Mouse (Mus musculus): ENCODE data around the gene Rln1. TPM values are rescaled to one million over a fixed set of nuclear protein-coding genes. Genes with fewer than 3 reads are reported as not detected.

Gene Rln1
- polyA plus RNA-seq, 1 experiment = not detected

DNA sequence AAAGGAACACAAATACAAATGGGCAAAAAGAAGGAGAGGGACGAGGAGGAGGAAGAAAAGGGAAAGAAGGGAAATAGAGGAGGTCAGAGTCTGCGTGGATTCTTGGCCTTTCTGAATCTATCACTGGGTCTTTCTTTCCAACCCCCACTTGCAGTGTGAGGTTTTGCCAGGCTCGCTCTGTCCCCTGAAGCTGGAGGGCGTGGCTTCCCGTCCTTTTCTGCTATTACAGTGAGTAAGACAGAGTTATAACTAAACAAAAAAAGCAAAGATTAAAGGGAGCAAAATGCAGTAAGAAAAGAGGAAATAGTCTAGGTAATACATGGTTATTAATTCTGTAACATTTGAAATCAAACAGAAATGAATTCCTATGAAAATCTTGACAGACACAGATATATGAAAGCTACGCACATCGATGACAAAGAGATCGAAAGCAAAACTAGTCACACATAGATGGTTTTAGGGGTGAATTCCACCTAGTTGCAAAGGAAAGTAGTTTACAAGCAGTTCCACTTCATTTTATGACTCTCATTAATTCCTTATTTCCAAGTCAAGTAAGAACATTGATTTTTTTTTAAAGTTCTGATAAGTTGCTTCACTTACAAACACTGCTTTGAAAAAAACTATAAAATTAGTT lies 10.9 kb downstream of the Rln1 start:
- WGBS = 82% methylated on average over 8 of the region's 8 CpGs
- TF ChIP-seq POLR2A (IDR thresholded peaks at IDR 0.05; ENCODE audit: insufficient read depth, low read depth, low read length) (no peak), CTCF (IDR thresholded peaks at IDR 0.05; ENCODE audit: insufficient read depth, low read depth, low read length) (no peak)
- Histone ChIP-seq H3K4me1 (ENCODE audit: control insufficient read depth, insufficient read depth, low read length) (peaks cover 3% of the 10 kb centered on the region; the same call in 1 of the 2 replicates), H3K27ac (ENCODE audit: insufficient read depth, low read depth, low read length) (no peak overlapping the region), H3K4me3 (ENCODE audit: insufficient read depth, low read depth, low read length) (no peak overlapping the region)

- WGBS = 57% methylated on average over 7 of the region's 7 CpGs
- H3K27ac ChIP-seq (ENCODE audit: insufficient read depth, low read depth, low read length) = no peak overlapping the region
- no peak for TF ChIP-seq CTCF (IDR thresholded peaks at IDR 0.05; ENCODE audit: insufficient read depth, low read depth, low read length)
- TF ChIP-seq POLR2A (IDR thresholded peaks at IDR 0.05; ENCODE audit: insufficient read depth, low read depth, low read length) = no peak
- no peaks in the 10 kb centered on the region for H3K4me1 ChIP-seq (ENCODE audit: control insufficient read depth, insufficient read depth, low read length)
- no peak overlapping the region for H3K4me3 ChIP-seq (ENCODE audit: insufficient read depth, low read depth, low read length)
Observed at GRCm38 (mm10) chr19:29312661-29313060, 21.8 kb downstream of the Rln1 start.

DNA sequence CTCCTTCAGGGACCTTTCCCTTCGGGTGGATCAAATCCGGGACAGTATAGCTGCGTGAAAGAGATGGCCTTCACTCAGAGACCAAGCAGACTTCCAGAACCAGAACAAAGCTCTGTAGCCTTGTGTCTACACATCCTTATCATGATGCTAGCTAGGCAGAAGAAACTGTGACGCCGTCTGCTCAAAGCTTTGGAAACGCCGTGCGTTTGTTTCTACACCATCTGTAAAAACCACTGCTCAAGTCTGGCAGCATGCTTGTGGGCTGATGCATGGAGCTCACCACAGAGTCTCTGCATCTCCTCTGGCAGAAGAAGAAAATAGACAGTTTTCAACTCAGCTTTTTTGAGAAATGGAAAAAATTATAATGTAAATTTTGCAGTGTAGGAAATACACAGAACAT lies 22.7 kb downstream of the Rln1 start:
- H3K27ac ChIP-seq (ENCODE audit: insufficient read depth, low read depth, low read length) = no peak overlapping the region
- no peaks in the 10 kb centered on the region for H3K4me1 ChIP-seq (ENCODE audit: control insufficient read depth, insufficient read depth, low read length)
- WGBS = 84% methylated on average over 8 of the region's 8 CpGs
- H3K4me3 ChIP-seq (ENCODE audit: insufficient read depth, low read depth, low read length) = no peak overlapping the region
- TF ChIP-seq POLR2A (IDR thresholded peaks at IDR 0.05; ENCODE audit: insufficient read depth, low read depth, low read length) (no peak), CTCF (IDR thresholded peaks at IDR 0.05; ENCODE audit: insufficient read depth, low read depth, low read length) (no peak)

- no peaks in the 10 kb centered on the region for H3K4me1 ChIP-seq (ENCODE audit: control insufficient read depth, insufficient read depth, low read length)
- TF ChIP-seq CTCF (IDR thresholded peaks at IDR 0.05; ENCODE audit: insufficient read depth, low read depth, low read length) (no peak), POLR2A (IDR thresholded peaks at IDR 0.05; ENCODE audit: insufficient read depth, low read depth, low read length) (no peak)
- no peak overlapping the region for H3K4me3 ChIP-seq (ENCODE audit: insufficient read depth, low read depth, low read length)
Observed at GRCm38 (mm10) chr19:29308832-29309231, 25.6 kb downstream of the Rln1 start.

DNA sequence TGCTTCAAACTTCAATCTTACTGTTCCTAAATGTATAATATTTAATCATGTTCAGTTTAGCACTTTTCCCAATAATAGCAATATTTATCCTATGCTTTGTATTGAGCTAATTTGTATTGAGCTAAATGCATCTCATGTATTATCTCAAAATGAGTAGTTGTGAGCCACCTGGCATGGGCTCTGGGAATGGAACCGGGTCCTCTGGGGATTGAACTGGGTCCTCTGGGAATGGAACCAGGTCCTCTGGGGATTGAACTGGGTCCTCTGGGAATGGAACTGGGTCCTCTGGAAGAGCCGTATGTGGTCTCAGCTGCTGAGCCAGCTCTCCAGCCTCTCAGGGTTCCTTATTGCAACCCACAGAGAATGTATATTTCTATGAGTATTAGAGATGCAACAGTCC lies 32.4 kb downstream of the Rln1 start:
- TF ChIP-seq POLR2A (IDR thresholded peaks at IDR 0.05; ENCODE audit: insufficient read depth, low read depth, low read length) (no peak), CTCF (IDR thresholded peaks at IDR 0.05; ENCODE audit: insufficient read depth, low read depth, low read length) (no peak)

More at GRCm38 (mm10) chr19:29308832-29309231, 25.6 kb downstream of the Rln1 start:
- H3K27ac ChIP-seq (ENCODE audit: insufficient read depth, low read depth, low read length) = no peak overlapping the region

DNA sequence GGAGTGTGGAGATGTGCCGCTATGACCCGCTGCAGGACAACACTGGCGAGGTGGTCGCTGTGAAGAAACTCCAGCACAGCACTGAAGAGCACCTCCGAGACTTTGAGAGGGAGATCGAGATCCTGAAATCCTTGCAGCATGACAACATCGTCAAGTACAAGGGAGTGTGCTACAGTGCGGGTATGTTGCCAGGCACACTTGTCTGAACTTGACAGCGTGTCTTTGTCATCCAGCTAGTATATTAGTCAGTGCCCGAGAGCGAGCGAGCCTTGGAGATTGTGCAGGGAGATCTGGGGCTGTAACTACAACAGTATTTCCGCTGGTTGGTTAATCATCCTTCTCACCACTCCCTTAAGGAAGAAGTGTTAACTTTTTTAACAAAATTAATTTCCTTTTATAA lies 33.6 kb downstream of the Rln1 start:
- H3K4me3 ChIP-seq (ENCODE audit: insufficient read depth, low read depth, low read length) = no peak overlapping the region
- TF ChIP-seq CTCF (IDR thresholded peaks at IDR 0.05; ENCODE audit: insufficient read depth, low read depth, low read length) (no peak), POLR2A (IDR thresholded peaks at IDR 0.05; ENCODE audit: insufficient read depth, low read depth, low read length) (no peak)
- H3K4me1 ChIP-seq (ENCODE audit: control insufficient read depth, insufficient read depth, low read length) = no peaks in the 10 kb centered on the region
- WGBS = 81% methylated on average over 13 of the region's 13 CpGs
- no peak overlapping the region for H3K27ac ChIP-seq (ENCODE audit: insufficient read depth, low read depth, low read length)

More for the DNA sequence above, 32.4 kb downstream of the Rln1 start:
- WGBS = 76% methylated on average over 2 of the region's 2 CpGs
- H3K27ac ChIP-seq (ENCODE audit: insufficient read depth, low read depth, low read length) = no peak overlapping the region
- no peak overlapping the region for H3K4me3 ChIP-seq (ENCODE audit: insufficient read depth, low read depth, low read length)
- H3K4me1 ChIP-seq (ENCODE audit: control insufficient read depth, insufficient read depth, low read length) = no peaks in the 10 kb centered on the region

DNA sequence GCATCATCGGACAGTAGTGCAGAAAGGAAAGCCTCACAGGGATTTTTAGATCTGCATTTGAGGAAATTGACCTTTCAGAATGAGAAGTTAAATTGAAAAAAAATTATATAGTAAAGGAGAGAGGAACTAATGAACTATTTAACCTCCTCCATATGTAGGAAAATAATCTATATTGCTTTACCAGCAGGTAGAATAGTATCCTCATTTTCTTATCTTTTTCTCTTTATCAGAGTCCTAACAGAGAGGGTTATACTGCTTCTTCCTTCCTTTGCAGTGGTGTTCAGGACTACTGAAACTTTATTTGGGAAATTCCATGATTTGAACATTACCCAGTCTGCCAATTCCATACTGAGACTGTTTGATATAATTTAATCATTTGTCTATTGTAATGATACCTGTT lies 37.1 kb downstream of the Rln1 start:
- WGBS = 96% methylated on average over 1 of the region's 1 CpGs
- TF ChIP-seq POLR2A (IDR thresholded peaks at IDR 0.05; ENCODE audit: insufficient read depth, low read depth, low read length) (no peak), CTCF (IDR thresholded peaks at IDR 0.05; ENCODE audit: insufficient read depth, low read depth, low read length) (no peak)

DNA sequence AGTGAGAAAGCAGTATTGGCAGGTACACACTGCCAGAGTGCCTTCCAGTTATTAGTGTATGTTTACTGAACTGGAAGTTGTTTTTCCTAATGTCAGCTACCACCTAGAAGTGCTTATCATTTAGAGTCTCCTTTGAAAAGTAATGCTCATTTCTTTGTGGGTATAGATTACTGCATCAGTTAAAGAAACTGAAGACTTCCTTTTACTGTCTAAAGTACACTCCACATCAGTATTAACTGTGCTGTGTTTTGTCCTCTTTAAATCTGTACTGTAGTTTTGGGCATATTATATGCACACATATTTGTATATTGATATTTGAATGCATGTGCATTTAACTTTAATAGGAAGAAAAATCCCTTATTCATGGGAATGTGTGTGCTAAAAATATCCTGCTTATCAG lies 38.3 kb downstream of the Rln1 start:
- H3K27ac ChIP-seq (ENCODE audit: insufficient read depth, low read depth, low read length) = no peak overlapping the region
- TF ChIP-seq CTCF (IDR thresholded peaks at IDR 0.05; ENCODE audit: insufficient read depth, low read depth, low read length) = no peak
- no peak for TF ChIP-seq POLR2A (IDR thresholded peaks at IDR 0.05; ENCODE audit: insufficient read depth, low read depth, low read length)
- H3K4me3 ChIP-seq (ENCODE audit: insufficient read depth, low read depth, low read length) = no peak overlapping the region
- H3K4me1 ChIP-seq (ENCODE audit: control insufficient read depth, insufficient read depth, low read length) = peaks cover 5% of the 10 kb centered on the region

More for the DNA sequence above, 37.1 kb downstream of the Rln1 start:
- Histone ChIP-seq H3K4me1 (ENCODE audit: control insufficient read depth, insufficient read depth, low read length) (peaks cover 2% of the 10 kb centered on the region), H3K27ac (ENCODE audit: insufficient read depth, low read depth, low read length) (no peak overlapping the region), H3K4me3 (ENCODE audit: insufficient read depth, low read depth, low read length) (no peak overlapping the region)

- WGBS = 54% methylated on average over 2 of the region's 2 CpGs
Observed at GRCm38 (mm10) chr19:29294756-29295155, 39.7 kb downstream of the Rln1 start.

More at GRCm38 (mm10) chr19:29294756-29295155, 39.7 kb downstream of the Rln1 start:
- no peak overlapping the region for H3K27ac ChIP-seq (ENCODE audit: insufficient read depth, low read depth, low read length)
- peaks cover 5% of the 10 kb centered on the region for H3K4me1 ChIP-seq (ENCODE audit: control insufficient read depth, insufficient read depth, low read length)
- TF ChIP-seq CTCF (IDR thresholded peaks at IDR 0.05; ENCODE audit: insufficient read depth, low read depth, low read length) (no peak), POLR2A (IDR thresholded peaks at IDR 0.05; ENCODE audit: insufficient read depth, low read depth, low read length) (no peak)
- no peak overlapping the region for H3K4me3 ChIP-seq (ENCODE audit: insufficient read depth, low read depth, low read length)

Measured in olfactory bulb, adult 2 months (tissue).